Mouse (Mus musculus) lung, adult 2 months (tissue): ENCODE measurements around the gene Vill.

Experiments used
- CTCF ChIP-seq: fragments of 200-500 bp; IDR thresholded peaks from 2 replicates; pipeline ENCODE4 v1.5.1; 2011; ENCODE audit warnings: mild to moderate bottlenecking, low read length, control low read depth; ENCODE audit not compliant: insufficient read depth
- POLR2A ChIP-seq: fragments of 200-500 bp; IDR thresholded peaks from 2 replicates; pipeline ENCODE4 v1.6.1; 2011; ENCODE audit warnings: low read depth, mild to moderate bottlenecking, control low read depth, low read length, borderline replicate concordance; ENCODE audit errors: extremely low read depth

DNA sequence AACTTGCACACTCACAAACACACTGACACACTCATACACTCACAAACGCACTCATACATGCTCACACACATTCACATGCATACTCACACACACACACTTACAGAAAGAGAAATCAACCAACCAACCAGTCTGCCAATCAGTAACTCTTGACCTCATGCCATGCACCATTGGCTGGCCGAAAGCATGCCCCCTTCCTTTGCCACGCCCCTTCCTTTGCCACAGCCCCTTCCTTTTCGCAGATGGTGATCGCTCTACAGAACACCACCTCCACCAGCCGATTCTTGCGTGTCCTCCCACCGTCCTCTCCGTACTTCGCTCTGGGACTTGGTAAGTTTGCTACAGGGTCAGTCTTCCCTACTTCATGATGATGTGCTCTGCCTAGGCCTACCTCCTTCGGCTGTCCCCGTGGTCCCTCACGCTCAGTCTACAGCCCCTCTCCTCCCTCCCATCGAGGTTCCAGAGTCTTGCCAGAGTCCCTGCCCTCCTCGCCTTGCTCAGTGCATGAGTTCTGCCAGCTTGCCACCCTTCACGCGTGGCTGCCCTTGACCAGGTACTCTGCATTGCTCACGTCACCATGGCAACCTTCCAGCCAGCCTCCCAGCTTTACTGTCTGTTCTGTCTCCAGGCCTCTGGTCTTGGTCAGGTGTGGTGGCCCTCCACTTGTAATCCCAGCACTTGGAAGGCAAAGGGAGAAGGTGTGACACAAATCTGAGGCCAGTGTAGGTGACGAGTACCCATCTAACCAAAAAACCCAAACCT lies 67.0 kb downstream of the Vill start:
- no peak for TF ChIP-seq POLR2A
- no peak for TF ChIP-seq CTCF
